Mouse (Mus musculus): ENCODE data around the gene Mllt6.
"Not testable (repeated sequence)": the region's sequence is repeated elsewhere in the genome, so short reads cannot be mapped to it uniquely, and the experiment has no call there.

DNA sequence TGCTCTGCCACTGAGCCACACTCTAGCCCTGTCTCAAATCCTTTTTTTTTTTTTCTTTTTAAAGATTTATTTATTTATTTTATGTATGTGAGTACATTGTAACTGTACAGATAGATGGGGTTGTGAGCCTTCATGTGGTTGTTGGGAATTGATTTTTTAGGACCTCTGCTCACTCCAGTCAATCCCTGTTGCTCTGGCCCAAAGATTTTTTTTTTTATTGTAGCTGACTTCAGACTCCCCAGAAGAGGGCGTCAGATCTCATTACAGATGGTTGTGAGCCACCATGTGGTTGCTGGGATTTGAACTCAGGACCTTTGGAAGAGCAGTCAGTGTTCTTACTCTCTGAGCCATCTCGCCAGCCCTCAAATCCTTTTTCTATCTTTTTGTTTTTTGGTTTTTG, 46.9 kb downstream of the Mllt6 start:
- TF ChIP-seq USF2 (IDR thresholded peaks at IDR 0.05; ENCODE audit: borderline replicate concordance in 1 of 2, insufficient read depth in 1 of 2, low read depth in 1 of 2, low read length in 2 of 2); USF1 (IDR thresholded peaks at IDR 0.05; ENCODE audit: low read depth, low read length); MYB (IDR thresholded peaks at IDR 0.05; ENCODE audit: low read depth, low read length): not testable (repeated sequence)

All from MEL (cell line).